Mouse (Mus musculus) kidney, adult 2 months (tissue): Measurements from ENCODE around the gene Npl.
"Not testable (repeated sequence)": the region's sequence is repeated elsewhere in the genome, so short reads cannot be mapped to it uniquely, and the experiment has no call there.

Source experiments
- CTCF ChIP-seq: fragments of 200-500 bp; conservative IDR thresholded peaks from 2 replicates; pipeline ENCODE4 v1.5.1; 2011; ENCODE audit warnings: low read depth, mild to moderate bottlenecking, control low read depth, low read length, moderate library complexity, mixed read lengths; ENCODE audit not compliant: insufficient read depth, insufficient read length
- POLR2A ChIP-seq: fragments of 200-500 bp; IDR thresholded peaks from one replicate; pipeline ENCODE4 v1.6.1; 2011; ENCODE audit warnings: low read depth, low read length, control low read depth

GRCm38 (mm10) chr1:153486120-153486519 lies 63.7 kb downstream of the Npl start:
- not testable (repeated sequence) for TF ChIP-seq CTCF, POLR2A
